Mouse (Mus musculus): ENCODE results near the gene Myl3. TPM values are rescaled to one million over a fixed set of nuclear protein-coding genes. Genes with fewer than 3 reads are reported as not detected.

Myl3 gene
- polyA plus RNA-seq, 1 experiment from 2014 or later: 1,835 TPM

DNA sequence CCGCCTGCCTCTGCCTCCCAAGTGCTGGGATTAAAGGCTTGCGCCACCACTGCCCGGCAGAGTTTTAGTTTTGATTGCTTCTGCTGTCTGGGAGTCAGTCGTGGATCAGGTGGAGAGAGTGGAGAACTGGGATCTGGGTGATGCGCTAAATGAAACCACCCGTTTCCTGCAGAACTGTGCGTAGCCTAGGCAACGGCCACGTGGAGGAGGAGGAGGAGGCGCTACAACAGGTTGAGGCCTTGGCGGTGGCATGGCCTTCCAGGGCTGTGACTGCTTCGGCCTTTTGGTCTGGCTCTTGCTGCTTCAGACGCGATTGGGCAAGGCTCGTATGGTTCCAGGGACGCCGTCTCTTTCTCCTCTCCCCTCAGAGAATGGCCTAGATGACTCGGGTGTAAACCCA lies 72.1 kb downstream of the Myl3 start, which contains the start of gene Prss44:
Gene Prss44, plus strand, starts transcription at position 206 of the 400 bp plus-strand sequence.
- peaks cover 5% of the 10 kb centered on the region; the same call in 1 of the 2 replicates for H3K4me1 ChIP-seq
- no peak for DNase-seq (ENCODE audit: low spot score)
- no peak within 1 kb of the TSS for H3K4me3 ChIP-seq
- H3K36me3 ChIP-seq: no peaks in the 10 kb centered on the region
- H3K27me3 ChIP-seq (ENCODE audit: insufficient read depth, poor library complexity, severe bottlenecking): peaks cover 28% of the 10 kb centered on the region
- no peak within 1 kb of the TSS for H3K27ac ChIP-seq
- 56% methylated on average over 18 of the region's 18 CpGs for WGBS
- no peaks in the 10 kb centered on the region for H3K9me3 ChIP-seq

Other genes starting within 250 kb of the Myl3 start
- 24.0 and 29.5 TPM in 2 replicates for gene Setd2, start 209.3 kb upstream of the Myl3 start, polyA plus RNA-seq (2016; fragmentation: Nextera tagmentation; extraction: Ambion mirVana)
- gene Nradd, start 117.4 kb upstream of the Myl3 start, polyA plus RNA-seq (2016; fragmentation: Nextera tagmentation; extraction: Ambion mirVana): 28.5 and 32.3 TPM in 2 replicates
- gene Nbeal2, start 87.7 kb upstream of the Myl3 start, polyA plus RNA-seq (2016; fragmentation: Nextera tagmentation; extraction: Ambion mirVana): 2.4 and 3.1 TPM in 2 replicates
- 159 and 189 TPM in 2 replicates for gene Ccdc12, start 85.4 kb upstream of the Myl3 start, polyA plus RNA-seq (2016; fragmentation: Nextera tagmentation; extraction: Ambion mirVana)
- gene Pth1r, start 5.3 kb downstream of the Myl3 start, polyA plus RNA-seq (2016; fragmentation: Nextera tagmentation; extraction: Ambion mirVana): 41.3 and 49.7 TPM in 2 replicates
- gene Prss42, start 56.3 kb downstream of the Myl3 start, polyA plus RNA-seq (2016; fragmentation: Nextera tagmentation; extraction: Ambion mirVana): not detected in 2 replicates
- gene Prss44, start 72.1 kb downstream of the Myl3 start, polyA plus RNA-seq (2016; fragmentation: Nextera tagmentation; extraction: Ambion mirVana): 0.32 TPM in 1 of 2 replicates, not detected in the other
- not detected in 2 replicates for gene Prss43, start 84.8 kb downstream of the Myl3 start, polyA plus RNA-seq (2016; fragmentation: Nextera tagmentation; extraction: Ambion mirVana)
- gene Prss45, start 92.7 kb downstream of the Myl3 start, polyA plus RNA-seq (2016; fragmentation: Nextera tagmentation; extraction: Ambion mirVana): 0.10 TPM in 1 of 2 replicates, not detected in the other
- not detected in 2 replicates for gene Prss46, start 102.6 kb downstream of the Myl3 start, polyA plus RNA-seq (2016; fragmentation: Nextera tagmentation; extraction: Ambion mirVana)
- gene Prss50, start 116.1 kb downstream of the Myl3 start, polyA plus RNA-seq (2016; fragmentation: Nextera tagmentation; extraction: Ambion mirVana): 0.43 and 0.45 TPM in 2 replicates
- gene Als2cl, start 138.0 kb downstream of the Myl3 start, polyA plus RNA-seq (2016; fragmentation: Nextera tagmentation; extraction: Ambion mirVana): 0.91 and 1.6 TPM in 2 replicates
- gene Tmie, start 138.3 kb downstream of the Myl3 start, polyA plus RNA-seq (2016; fragmentation: Nextera tagmentation; extraction: Ambion mirVana): 0.17 and 0.68 TPM in 2 replicates
- not detected in 2 replicates for gene Fam240a, start 175.0 kb downstream of the Myl3 start, polyA plus RNA-seq (2016; fragmentation: Nextera tagmentation; extraction: Ambion mirVana)
- 0.51 and 1.3 TPM in 2 replicates for gene Tdgf1, start 204.3 kb downstream of the Myl3 start, polyA plus RNA-seq (2016; fragmentation: Nextera tagmentation; extraction: Ambion mirVana)
- gene Lrrc2, start 209.7 kb downstream of the Myl3 start, polyA plus RNA-seq (2016; fragmentation: Nextera tagmentation; extraction: Ambion mirVana): 0.68 and 1.3 TPM in 2 replicates
- 0.15 TPM in 1 of 2 replicates, not detected in the other for gene Rtp3, start 248.7 kb downstream of the Myl3 start, polyA plus RNA-seq (2016; fragmentation: Nextera tagmentation; extraction: Ambion mirVana)